Mouse (Mus musculus): Measurements from ENCODE around the gene Ecpas. TPM values are rescaled to one million over a fixed set of nuclear protein-coding genes. Genes with fewer than 3 reads are reported as not detected.
A peak's percentile ranks its signal among the peaks of the same experiment; 100 is the strongest.

Gene Ecpas
- total RNA-seq (2015) (108 and 109 TPM in 2 replicates), total RNA-seq (2017) (75.8 and 86.8 TPM in 2 replicates)

DNA sequence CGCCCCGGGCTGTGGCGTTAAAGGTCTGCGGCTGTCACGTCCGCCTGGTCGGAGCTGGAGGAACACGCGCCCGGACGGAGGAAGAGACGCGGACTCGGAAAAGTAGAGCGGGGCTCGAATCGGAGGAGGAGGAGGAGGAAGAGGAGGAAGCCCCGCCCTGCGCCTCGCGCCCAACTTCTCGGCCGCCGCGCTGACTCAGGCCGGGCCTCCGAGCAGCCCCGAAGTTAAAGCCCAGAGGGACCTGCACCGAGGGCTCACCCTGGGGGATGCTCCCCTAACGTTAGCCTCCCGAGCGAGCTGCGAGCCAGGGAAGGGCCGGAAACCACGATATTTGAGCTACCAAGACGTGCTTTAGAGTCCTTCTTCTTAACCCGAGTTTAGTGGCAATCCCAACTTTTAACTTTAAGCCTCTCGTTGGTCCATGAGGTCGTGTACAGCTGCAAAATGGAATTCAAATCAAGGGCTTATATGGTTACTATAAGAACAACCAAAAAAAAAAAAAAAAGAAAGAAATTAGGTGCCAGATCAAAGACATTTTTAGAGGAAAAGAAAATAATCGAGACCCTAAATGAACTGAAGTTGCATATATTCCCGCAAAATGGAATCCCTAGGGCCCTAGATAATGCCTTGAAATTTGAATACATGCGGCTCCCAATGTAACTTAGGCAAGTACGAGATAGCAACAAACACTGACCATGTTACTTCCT, at the start of gene Ecpas:
Gene Ecpas (minus strand): TSS at position 121 of the 707 bp plus-strand sequence.
- ATAC-seq (replicated peaks; ENCODE audit: poor library complexity): peak; percentile 68

DNA sequence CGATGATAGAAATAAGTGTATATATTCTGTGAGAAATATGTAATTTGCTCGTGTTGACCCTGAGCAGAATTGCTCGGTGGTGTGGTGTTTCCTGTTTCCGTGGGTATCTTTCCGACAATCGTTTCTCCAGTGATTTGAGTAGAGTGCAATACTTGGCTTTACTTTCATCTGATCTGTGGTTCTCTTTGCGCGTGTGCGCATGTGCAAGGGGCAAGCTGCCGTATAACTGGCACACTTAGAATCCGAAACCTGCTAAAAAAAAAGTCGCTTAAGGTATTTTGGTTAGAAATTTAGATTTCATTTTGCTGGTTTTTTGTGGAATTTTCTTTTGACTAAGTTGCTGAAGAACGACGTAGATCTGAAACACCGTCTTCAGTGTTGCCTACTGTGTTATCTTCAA, 49.2 kb upstream of the Ecpas start:
- ATAC-seq (replicated peaks; ENCODE audit: poor library complexity): no peak

DNA sequence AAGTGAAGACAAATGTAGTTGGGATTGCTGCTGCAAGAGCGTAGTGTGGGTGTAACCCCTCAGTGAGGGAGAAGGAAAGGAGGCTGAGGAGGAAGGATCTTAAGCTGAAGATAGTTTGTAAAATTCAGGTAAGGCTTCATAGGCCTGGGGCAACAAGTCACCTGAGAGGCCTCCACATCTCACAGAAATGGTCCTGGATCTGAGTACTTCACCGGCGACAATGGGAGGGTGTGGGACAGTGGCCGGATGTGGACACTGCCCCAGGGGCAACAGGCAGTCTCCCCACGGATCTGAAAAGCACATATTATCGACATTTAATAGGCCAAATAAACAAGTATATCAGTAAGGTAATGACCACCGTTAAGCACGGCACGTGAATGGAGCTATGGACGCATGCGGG, 40.1 kb upstream of the Ecpas start:
- ATAC-seq (replicated peaks; ENCODE audit: poor library complexity): no peak

DNA sequence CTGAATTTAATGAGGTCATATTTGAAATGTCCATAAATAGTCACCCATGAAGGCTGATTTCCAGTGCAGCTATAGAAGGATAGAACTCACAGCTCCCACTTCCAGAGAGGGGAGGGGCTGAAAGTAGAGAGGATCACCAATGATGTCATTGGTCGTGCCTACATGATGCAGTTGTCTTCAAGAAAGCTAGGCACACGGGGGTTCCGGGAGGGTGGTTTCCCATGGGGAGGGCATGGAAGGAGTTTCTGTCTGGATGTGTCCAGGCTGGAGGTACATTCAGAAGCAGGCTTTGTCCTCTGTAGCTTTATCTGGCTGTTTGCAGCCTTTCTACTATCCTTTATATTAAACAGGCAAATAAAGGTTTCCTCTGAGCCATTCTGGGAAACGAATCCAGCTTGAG, 35.8 kb upstream of the Ecpas start:
- ATAC-seq (replicated peaks; ENCODE audit: poor library complexity): no peak

DNA sequence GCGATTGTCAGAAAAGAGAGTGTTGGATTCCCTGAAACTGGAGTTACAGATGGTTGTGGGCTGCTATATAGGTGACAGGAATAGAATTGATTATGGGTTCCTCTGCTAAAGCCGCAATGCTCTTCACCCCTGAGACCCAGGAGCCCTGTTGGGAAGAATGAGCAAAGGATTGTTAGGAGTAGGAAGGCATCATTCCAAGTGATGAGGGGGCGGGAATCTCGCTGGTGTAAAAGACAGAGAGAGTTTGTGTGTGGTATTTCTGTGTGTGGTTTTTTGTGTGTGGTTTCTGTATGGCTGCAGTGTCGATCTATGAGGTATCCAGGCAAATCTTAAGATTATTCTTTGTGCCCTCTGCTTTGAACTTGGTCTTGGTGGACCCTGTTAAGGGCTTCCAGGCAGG, 32.1 kb upstream of the Ecpas start:
- no peak for ATAC-seq (replicated peaks; ENCODE audit: poor library complexity)

DNA sequence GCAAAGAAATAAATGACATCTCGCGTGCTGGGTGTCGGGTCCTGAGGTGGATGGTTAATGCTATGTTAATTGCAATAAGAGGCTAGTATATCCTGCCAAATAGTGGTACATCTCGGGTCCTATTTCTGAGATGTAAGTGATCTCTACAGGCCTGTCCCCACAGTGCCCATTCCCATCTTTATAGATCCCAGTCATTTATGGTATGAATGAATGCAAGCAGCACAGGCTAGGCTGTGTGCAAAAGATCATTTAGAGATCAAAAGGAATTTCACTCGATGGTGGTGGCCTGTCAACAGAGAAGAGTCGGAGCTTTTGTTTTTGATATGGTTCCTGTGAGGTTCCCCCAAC, 31.6 kb upstream of the Ecpas start:
- no peak for ATAC-seq (replicated peaks; ENCODE audit: poor library complexity)

DNA sequence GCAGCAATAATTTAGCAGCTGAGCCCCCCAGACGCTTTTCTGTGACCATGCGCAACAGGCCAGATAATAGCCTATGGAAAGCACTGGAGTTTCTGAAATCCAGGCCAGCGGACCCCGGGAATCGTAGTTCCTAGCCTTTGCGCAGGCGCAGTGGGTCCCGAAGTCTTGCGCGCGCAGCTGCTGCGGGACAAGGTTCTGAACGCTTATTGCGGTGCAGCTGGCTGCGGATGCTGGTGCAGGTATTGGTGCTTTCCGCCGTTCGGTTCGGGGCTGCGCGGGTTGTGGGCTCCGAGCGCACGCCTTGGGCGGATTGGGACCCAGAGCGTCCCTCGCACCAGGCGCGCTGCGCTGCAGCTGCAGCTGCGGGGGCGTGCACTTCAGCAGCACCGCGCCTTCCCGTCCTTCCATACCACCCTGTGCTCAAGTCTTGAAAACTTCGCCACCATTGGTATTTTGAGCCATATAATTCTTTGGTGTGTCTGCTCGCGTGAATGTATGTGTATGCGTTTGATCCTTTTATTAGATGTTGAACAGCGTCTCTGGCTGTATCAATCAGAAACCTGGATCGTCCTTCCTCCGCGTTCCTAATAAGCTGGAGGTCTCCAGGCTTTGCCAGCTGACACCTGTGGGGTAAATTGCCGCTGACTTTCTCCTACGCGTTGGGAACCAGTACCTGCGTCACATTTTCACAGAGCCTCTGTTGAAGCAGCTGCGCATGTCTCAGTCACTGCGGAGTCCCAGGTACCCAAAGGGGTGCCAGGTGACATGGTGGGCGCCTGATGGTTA, 31.1 kb upstream of the Ecpas start, which contains the start of gene Zkscan16:
Gene Zkscan16 (plus strand): TSS at position 209 of the 786 bp plus-strand sequence.
- ATAC-seq (replicated peaks; ENCODE audit: poor library complexity): peak; percentile 87

DNA sequence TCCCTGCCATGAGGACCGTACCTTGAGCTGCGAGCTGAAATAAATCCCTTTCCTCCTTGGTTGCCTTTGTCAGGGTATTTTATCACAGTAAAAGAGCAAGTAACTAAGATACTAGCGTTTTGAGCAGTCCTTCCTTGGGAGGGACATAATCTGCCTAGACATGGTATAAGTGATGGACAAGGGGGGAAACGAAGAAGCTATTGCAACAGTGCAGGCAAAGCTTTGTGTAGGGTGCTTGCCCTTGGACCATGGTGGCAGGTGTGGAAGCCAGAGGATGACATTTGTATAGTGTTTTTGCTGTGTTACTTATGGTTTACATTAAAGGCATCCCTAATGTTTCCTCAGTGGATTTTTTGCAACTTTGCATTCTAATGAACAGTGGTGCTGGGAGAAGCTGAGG, 30.4 kb upstream of the Ecpas start:
- ATAC-seq (replicated peaks; ENCODE audit: poor library complexity): no peak

DNA sequence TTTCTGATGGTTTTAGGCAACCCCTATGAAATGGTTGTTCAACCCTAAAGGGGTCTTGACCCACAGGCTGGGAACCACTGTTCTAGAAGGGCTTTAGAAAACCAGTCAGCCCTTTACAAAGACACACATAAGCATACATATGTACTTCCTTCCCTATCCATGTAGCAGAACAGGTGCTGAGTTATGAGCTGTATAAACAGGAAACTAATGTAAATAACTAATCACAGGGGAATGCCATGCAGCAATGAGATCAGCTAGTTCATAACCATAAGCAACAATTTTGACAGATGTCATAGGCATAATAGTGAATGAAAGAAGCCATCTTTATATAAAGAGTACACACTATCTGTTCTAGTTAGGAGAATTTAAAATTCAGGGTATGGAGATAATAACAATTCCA, 29.1 kb upstream of the Ecpas start:
- ATAC-seq (replicated peaks; ENCODE audit: poor library complexity): no peak

DNA sequence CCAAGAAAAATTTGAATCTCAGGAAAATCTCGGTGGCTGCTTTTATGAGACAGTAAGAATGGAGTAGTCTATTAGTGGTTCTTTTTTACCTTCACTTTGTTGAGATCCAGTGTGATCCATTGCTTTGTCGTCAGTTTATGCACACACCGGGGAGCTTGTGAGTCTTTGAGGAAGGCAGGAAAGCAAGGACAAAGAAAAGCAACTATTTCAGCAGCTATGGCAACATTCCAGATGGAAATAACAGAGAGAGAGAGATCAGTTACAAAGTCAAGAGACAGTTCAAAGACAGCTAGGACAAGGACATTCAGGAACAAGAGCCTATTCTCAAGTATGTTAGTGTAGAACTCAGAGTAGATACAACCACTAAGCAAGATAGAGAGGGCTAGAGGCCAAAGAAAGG, 23.3 kb upstream of the Ecpas start:
- ATAC-seq (replicated peaks; ENCODE audit: poor library complexity): no peak

DNA sequence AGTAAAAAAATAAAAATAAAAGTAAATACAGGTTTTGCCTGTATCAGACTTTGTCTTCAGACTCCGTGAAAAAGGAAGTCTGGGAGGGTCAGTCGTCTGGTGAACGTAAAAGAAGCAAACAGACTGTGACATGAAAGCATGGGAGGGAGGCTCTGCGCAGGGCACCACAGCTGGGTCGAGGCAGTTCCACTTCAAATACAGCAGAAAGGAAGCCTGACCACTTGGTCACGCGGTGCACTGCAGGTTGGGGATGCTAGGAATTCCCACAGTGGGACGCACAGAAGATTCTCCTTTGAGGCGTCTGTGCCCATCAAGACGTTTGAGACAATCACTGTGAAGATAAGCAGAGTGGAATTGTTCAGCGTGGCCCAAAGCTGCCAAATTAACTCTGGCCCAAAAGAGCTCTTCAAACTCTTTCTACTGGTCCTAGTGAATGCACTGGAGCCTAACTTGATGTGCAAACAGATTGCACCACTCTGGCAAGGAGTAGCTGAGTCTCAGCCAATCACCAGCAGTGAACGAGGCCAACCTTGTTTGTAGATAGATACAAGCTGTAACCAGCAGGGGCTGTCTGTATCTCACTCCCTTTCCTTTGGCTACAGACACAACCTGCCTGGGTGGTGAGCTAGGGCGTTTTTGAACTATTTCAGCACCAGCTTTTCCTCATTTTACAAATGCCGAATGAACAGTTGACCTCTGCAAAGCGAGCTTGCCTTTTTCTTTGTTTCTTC, 22.4 kb upstream of the Ecpas start:
- ATAC-seq (replicated peaks; ENCODE audit: poor library complexity): peak; percentile 99

DNA sequence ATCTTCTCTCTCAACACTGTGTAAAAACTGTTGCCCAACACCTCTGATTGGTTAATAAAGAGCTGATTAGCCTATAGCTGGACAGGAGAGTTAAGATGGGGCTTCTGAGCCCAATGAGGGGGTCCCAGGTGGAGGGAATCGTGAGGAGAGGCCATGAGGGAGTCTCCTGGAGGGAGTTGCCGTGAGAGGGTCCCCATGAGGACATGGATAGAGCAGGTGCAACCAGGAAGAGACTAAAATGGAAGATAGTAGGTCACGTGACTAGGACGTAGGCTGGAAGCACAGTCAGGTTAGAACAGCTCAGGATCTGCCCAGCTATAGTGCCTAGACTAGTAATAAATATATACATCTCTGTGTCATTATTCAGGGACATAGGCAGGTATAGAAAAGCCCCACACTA, 21.8 kb upstream of the Ecpas start:
- no peak for ATAC-seq (replicated peaks; ENCODE audit: poor library complexity)

DNA sequence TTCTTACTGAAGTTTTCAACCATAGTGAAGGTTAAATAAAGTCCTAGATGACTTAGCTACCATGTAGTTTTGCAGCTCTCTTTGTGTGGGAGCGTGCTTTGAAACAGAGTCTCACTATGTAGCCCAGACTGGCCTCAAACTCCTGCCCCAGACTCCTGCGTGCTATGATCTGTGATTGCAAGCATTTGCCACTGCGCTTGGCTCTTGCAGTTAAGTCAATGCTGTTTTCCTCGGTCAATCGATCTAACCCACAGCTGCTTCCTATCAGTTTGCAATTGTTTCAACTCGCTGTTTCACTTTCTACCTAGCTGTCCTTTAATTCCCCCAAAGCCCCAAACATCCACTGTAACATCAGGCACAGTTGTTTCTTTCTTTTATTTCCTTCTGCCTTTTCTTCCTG, 20.0 kb upstream of the Ecpas start:
- ATAC-seq (replicated peaks; ENCODE audit: poor library complexity): no peak

DNA sequence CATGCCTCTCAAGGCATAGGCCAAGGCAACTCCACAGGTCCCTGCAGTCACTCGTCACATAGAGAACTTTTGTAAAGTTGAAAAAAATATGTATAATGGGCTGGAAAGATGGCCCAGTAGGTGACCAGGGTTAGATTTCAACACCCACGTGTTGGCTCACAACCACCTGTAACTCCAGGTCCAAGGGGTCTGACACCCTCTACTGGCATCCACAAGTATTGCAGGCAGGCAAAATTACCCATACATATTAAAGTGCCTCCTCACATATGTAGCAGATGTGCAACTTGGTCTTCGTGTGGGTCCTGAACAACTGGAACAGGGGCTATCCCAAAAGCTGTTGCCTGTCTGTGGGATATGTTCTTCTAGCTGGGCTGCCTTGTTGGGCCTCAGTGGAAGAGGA, 15.1 kb upstream of the Ecpas start:
- peak; percentile 57 for ATAC-seq (replicated peaks; ENCODE audit: poor library complexity)

DNA sequence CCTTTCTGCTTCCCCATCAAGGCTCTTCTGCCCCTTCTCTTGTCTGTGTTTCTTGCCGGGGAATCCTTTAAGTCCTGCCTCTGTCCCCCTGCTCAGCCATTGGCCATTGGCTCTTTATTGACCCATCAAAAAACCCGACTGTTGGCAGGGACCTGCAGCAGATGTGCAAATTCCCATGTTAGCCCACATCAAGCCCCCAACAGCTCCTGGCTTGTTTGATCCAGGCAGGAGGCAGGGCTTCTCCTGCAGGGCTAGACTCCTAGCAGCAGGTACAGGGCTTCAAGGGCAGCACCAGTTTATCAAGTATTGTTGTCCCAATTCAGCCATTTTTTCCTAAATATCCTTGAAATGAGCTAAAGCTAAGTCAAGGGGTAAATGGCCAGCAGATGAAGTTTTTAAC, 13.6 kb upstream of the Ecpas start:
- ATAC-seq (replicated peaks; ENCODE audit: poor library complexity): no peak

DNA sequence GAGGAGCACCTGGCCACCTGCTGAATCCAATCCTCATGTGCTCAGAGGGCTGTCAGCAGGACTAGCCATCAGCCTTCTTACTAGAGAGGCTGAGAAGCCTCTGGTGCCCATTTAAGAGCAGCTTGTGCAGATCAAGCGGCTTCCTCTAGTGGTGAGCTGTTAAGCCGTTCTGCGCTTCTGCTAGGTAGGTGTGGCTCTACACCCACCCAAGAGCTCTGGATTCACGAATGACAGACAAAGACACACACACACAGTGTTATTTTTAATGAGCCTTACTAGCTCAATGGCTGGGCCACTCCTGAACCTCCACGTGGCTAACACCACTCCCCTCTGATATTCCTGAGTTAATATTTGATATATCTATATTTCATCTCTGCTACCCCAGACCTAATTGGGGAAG, 13.1 kb upstream of the Ecpas start:
- ATAC-seq (replicated peaks; ENCODE audit: poor library complexity): no peak

DNA sequence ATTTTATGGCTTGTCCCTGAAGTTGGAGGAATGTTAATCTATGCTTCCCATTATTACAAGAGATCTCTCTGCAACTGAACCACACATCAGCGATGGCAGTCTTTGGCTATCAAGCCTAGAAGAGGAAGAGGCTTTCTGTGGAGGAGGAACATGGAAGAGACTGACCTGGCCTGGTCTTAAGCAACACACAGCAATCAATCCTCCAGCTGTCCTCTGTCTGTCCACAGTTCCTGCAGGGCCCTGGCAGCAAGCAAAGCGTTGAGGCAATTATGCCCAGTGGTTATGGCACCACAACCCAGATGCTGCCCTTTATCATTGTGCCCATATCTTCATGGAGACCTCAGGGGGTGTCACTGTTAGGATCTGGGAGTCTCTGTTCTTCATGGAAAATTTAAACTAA, 11.4 kb upstream of the Ecpas start:
- ATAC-seq (replicated peaks; ENCODE audit: poor library complexity): peak; percentile 63

DNA sequence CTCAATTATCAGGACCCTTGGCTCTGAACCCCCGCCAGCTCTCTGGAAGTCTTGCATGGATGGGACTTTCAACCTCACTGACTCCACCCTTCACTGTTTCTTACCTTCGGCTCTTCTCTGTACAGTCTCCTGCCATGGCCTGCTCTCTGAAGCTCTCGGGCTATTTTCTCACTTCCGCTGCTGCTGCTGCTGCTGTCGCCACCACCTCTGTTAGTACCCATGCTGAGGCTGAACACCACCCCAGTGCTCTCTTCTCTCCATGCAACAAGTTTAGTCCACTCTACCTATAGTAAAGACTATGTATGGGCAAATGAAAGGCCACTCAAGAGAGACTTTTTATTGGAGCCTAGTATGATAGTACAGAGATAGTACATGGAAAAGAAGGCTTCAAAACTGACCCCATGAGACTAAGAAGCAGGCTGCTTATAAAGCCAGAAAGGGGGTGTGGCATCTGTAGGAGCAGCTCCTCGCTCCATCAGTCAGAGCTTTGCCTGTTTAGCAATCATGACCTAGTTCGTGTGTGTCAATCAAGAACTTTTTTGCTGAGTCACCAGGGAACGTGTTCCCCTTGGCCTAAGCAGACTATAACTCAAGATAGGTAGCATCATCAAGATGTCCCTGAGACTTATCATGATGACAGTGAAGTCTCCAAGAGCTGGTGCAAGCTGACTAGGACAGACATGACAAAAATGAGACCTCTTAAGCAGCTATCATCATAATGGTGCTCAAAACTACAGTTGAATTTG, 2.7 kb upstream of the Ecpas start:
- ATAC-seq (replicated peaks; ENCODE audit: poor library complexity): peak; percentile 26

DNA sequence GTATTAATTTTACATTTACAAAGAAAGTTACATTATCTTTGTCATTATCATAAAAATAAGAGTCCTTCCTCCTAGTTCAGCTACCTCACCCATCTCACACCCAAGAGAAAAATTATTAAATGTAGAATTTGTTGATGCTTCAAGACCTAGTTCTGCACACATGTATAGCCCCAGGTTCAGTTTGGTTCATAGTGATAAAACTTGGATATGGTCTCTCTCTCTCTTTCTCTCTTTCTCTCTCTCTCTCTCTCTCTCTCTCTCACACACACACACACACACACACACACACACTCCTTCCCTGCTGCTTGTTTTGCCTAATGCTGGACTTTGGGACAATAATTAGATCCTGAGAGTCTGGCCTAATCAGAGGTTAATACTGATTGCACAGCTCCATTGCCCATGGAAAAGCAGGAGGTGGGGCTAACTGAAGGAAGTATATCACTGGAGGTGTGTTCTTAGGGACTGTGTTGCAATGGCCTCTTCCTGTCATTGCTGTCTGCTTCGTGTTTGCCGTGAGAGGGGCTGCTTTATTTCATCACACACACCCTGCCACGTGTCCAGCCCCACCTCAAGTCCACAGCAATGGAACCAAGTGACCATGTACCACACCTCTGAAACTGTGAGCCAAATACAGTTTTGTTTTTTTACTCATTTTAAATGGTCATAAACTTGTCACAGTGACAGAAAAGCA, 932 bp upstream of the Ecpas start:
- peak; percentile 59 for ATAC-seq (replicated peaks; ENCODE audit: poor library complexity)

DNA sequence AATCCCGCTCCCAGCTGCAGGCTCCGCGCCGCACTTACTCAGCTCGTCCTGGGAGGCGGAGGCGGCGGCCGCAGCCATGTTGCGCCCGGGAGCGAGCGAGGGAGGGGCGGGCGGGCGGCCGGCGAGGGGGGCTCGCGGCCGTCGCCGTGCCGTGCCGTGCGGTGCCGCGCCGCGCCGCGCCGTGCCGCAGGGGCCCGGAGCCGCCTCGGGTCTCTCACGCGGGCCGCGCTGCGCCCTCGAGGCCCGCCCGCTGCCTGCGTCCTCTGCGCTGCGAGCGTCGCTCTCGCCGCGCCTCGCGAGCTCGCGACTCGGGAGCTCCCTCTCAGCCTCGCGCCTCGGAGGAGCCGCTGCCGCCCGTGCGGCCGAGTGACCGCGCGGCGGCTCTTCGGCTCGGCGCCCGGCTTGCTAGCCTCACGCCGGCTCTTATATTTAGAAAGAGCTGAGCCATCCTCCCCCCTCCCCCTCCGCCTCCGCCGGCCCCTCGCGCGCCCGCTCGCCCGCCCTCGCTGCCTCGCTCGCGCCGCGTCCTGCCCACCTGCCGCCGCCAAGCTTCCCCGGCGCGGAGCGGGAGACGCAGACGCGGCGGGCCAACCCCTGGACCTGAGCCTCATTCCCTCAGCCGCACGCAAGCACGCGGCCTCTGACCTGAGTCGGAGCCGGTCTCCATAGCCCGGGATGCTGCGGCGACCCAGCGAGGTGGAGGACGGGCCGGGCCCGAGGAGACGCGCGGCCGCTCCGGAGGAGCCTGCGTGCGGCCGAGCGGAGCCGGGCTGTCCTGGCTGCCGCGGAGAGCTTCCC, 519 bp downstream of the Ecpas start:
- peak; percentile 21 for ATAC-seq (replicated peaks; ENCODE audit: poor library complexity)
